Mouse (Mus musculus): Measurements from ENCODE around the gene Cd1d1.

DNA sequence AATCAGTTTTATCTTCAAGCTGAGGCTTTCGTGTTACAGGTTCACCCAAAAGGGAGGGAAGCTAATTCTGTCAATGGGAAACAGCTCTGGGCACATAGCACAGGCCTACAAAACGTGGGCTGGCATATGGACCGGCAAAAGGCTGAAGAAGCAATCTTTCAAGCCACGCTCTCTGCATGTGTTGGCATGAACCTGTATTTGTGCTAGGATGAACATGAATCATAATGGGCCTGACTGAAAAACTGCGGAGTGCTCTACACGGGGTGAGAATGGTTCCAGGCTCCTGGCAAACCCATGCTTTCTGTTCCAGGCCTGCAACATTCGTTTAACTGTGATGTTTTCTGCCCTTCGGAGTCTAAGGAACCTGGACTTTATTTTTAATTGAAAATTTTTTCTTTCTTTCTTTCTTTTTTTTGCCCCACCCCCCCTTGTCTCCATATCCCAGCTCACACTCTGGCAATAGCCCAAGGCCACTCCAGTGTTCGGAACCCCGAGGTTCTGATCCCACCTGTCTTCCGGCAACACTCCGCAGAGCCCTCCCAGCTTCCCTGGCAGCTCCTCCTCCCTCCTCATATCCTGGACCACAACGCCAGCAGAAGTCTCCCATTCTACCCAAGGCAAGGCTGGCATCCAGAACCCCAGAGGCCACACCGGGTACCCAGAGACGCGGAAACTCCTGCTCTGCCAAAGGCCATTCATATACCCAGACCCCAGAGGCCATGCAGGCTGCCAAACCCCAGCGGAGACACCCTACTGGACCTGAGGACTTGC is 36.4 kb downstream of the Cd1d1 start:
- no peak for TF ChIP-seq CTCF (IDR thresholded peaks at IDR 0.05; ENCODE audit: insufficient read depth, low read length)
- TF ChIP-seq POLR2A (IDR thresholded peaks at IDR 0.05; ENCODE audit: borderline replicate concordance, extremely low read depth, low read depth, low read length): no peak
